Mouse (Mus musculus) left cerebral cortex, postnatal 25 days (tissue): ENCODE data around the gene Zpbp2. TPM values are rescaled to one million over a fixed set of nuclear protein-coding genes. Genes with fewer than 3 reads are reported as not detected.
A peak's percentile ranks its signal among the peaks of the same experiment; 100 is the strongest.

Experiments used
- DNase-seq, 2 experiments: peaks; one replicate each; pipeline ENCODE4 v3.0.0; 2022; ENCODE audit warnings: low spot score in 2 of 2, mixed read lengths in 1 of 2
- intact Hi-C: fragments of 180-260 bp; cut with DNase I; formaldehyde crosslinking; loops from one replicate; pipeline ENCODE4 v1.15.1; 2025
- total RNA-seq, 2 experiments: library from RNA; stranded (reverse); gene quantifications; 2 replicates each; pipeline ENCODE4 v1.2.3; 2021

Gene Zpbp2
- not detected for total RNA-seq

DNA sequence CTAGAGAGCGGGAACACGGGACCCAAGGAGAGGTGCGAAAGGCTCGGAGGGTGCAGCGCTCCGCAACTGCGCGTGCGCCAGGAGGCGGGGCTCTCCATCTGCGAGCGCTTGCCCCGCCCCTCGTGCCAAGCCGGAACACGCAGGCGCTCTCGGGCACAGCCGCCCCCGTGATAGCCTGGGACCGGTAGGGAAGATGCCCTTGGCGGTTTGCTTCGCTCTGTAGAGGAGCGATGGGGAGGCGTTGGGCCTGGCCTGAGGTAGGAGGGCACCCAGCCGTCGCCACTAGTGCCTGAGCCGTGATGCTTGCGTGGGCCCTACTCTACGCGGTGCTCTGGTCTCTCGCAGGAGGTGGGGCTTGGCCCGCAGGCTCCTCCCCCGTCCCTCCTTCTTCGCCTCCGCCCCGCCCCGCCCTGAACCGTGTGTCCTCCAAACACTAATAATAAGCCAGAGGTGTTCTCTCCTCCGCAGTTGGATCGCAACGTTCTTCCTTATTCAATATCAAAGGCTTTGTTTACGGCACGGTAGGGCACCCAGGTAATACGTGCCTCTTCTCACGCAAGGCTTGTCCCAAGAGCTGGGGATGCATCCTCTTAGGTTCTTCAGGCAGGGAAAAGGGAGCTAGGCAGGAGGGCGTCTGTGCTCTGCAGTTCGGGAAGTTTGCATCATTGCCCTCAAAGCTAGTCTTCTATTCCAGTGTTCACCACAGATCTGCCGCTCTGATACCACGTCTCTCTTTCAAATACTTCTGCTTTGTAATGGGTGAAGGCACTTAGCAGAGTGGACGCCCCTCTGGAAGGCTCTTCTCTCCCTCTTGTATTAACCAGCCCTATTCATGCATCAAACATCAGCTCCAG is at the start of gene Zpbp2:
TSS of gene Zpbp2 (plus strand) at position 123 of the 854 bp plus-strand sequence.
- intact Hi-C loops, result loop anchor here (2.0 kb wide), 1 partner anchor 36 kb away; the partner anchor contains the start of gene Ormdl3
- peak; percentile 94 for DNase-seq

DNA sequence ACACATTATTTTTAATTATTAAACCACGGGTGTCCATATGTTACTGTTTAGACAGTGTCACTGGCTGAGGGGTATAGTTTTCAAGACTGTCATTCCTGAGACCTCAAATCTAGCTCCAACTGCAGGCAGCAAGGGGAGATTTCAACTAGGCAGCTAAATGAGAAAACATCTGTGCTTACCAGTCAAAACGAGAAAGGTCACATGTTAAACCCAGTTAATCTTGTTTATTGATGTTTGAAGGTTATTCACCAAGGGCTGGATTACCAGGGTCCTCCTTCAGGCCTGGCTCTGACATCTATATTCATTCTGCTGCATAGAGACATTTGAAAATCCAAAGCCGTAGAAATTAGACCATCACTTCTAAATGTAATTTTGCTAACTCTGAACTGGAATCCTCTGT is 46.0 kb upstream of the Zpbp2 start:
- intact Hi-C loops, result no loop called here
- no peak for DNase-seq

DNA sequence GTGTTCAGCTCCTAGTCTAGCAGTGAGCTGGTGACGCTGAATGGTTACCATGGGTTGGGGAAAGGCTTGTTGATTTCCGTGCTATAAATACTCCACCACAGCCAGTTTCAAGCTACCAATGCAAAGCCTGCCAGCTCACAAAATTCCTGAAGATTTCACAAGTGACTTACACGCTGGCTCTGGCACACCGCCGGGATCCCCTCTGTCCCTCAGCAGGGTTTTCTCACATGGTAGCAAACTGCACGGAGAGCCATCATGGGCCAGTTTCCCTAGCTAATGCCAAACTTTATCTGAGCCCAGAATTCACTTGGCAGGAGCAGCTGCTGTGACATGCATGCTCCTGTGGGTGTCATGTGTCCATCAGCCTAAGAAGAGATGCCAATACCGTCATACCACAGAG is 41.5 kb upstream of the Zpbp2 start:
- intact Hi-C loops, result no loop called here

DNA sequence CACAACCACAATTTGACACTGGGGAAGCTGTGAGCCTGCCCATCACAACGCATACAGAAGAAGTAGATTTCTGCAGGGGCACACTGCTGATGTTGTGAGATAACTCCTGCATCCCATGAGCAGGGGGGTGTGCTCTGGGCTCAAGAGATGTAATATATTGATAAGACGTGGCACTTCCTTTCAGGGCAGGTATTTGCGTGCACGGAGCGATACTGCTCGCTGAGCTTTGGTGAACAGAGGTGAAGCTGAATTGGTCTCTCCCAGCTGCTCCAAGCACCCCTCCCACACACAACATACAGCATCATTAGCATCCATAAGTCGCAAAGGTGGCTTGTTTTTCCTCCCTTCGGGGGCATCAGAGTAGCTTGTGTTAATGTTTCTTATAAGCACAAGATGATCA is 40.8 kb upstream of the Zpbp2 start:
- intact Hi-C loops, result no loop called here
- DNase-seq, result no peak

More for the DNA sequence above, 41.5 kb upstream of the Zpbp2 start:
- DNase-seq, result peak; percentile 34 to 43

DNA sequence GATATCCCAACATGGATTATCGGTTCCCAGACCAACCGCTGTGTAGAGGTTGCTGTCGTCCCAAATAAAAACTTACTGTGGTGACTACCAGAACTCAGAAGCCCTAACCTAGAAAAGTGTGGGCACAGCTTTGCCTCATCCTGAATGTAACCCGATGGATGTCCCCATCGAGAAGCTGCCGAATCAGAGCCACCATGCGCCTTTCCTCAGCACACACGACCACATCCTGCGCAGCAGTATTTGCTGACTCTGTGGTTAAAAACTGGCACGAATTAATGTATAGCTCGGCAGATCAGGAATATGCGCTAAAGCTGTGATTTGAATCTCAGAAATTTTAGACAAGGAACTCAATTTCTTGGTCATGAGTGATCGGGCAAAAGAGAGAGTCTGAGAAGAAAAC is 38.0 kb upstream of the Zpbp2 start:
- DNase-seq, result no peak
- intact Hi-C loops, result no loop called here

DNA sequence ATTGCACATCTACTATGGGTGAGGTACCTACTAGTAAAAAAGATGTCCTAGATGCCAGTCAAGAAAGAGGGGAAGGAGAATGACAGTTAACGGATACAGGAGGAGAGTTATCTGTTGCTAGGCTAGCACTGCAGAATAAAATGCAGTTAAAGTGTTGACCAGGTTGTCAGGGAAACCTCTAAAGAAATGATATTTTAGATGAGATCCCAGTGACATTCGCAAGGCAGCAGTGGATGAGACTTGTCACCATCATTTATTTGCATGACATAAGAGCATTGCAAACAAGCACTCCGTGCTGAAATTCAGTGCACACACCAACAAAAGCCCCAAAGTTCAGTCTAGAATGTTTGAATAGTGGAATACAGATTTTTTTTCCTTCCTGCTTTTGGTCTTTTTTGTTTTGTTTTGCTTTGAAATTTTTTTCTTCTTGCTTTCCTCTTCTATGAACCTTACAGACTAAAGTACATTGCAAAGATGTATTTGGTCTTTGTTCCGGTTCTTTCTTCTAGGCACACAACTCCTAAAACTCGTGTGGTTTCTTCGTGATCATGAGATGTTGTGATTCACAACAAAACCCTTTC is 37.5 kb upstream of the Zpbp2 start:
- DNase-seq, result no peak
- intact Hi-C loops, result no loop called here

GRCm38 (mm10) chr11:98520468-98520867 is 30.4 kb upstream of the Zpbp2 start:
- intact Hi-C loops, result no loop called here
- DNase-seq, result no peak

DNA sequence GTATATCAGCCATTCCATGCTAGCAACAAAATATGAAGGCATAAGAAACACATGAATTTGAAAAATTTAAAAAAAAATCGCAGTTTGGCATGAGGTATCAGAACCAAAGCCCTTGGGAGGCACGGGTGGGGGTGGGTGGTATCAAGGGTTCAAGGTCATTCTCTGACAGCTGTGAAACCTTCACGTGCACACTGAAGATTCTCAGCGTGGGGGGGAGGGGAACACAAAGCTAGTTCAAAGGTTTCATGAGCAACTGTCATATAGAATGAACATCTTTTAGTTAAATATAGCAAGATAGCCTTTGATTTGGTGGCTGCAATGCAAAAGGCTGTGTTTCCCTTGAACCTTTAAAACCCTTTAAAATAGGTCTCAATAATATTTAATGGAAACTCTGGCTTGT is 25.8 kb upstream of the Zpbp2 start:
- intact Hi-C loops, result no loop called here
- no peak for DNase-seq

- intact Hi-C loops, result no loop called here
- no peak for DNase-seq
Measured at GRCm38 (mm10) chr11:98526824-98527461, 24.0 kb upstream of the Zpbp2 start.

DNA sequence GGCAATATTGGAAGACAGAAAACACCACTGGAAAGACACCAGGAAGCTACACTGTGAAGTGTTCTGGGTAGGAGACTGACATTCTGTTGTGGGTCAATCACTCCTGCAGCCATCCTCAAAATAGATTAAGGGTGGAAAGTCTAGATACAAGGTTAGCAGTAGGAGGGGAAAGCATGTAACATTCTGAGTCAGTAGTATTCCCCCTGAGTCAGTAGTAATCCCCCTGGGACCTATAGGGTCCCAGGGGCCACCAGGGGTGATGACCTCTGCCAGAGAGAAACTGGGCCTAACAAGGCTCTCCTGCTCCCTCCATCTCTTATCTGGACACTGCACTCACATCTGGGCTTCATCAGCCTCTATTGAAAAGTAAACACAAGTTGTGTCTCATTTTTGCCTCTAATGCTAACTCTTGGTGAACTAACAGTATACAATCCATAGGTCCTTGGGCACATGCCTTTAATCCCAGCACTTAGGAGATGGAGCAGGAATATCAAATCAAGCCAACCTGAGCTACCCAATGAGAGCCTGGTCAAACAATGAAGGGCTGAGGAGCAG is 13.3 kb upstream of the Zpbp2 start:
- intact Hi-C loops, result no loop called here
- DNase-seq, result no peak

DNA sequence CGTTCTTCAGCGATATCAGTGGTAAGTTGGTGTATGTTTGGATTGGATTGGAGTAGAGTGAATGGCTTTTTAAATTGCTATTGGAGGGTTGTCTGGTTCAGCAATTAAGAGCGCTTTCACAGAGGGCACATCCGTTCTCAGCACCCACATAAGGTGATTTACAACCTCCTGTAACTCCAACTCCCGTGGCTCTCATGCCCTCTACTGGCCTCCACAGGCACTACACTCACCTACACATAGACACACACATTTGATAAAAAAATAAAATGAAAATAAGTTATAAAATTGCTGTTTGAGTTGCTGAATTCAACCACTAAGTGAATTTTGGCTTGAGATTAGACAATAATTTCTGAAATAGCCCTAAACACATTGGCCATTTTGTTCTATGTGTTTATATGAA is 10.6 kb upstream of the Zpbp2 start:
- intact Hi-C loops, result no loop called here
- DNase-seq, result no peak

DNA sequence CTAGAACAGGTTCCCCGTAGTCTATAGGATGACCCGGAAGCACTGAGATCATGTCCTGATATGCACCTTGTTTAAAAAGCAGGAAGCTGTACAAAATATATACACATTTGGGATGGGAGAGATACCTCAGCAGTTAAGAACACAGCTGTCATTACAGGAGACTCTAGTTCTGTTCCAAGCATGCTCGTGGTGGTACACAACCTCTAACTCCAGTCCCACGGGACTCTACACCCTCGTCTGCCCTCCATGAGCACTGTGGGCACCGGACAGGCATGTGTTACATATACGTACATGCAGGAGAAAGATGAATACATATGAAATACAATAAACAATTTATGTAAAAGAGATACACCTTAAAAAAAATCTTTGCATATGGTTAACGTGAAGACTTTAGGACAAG is 8.3 kb upstream of the Zpbp2 start:
- DNase-seq, result no peak
- intact Hi-C loops, result no loop called here

- intact Hi-C loops, result no loop called here
Measured at GRCm38 (mm10) chr11:98543414-98543813, 7.5 kb upstream of the Zpbp2 start.

DNA sequence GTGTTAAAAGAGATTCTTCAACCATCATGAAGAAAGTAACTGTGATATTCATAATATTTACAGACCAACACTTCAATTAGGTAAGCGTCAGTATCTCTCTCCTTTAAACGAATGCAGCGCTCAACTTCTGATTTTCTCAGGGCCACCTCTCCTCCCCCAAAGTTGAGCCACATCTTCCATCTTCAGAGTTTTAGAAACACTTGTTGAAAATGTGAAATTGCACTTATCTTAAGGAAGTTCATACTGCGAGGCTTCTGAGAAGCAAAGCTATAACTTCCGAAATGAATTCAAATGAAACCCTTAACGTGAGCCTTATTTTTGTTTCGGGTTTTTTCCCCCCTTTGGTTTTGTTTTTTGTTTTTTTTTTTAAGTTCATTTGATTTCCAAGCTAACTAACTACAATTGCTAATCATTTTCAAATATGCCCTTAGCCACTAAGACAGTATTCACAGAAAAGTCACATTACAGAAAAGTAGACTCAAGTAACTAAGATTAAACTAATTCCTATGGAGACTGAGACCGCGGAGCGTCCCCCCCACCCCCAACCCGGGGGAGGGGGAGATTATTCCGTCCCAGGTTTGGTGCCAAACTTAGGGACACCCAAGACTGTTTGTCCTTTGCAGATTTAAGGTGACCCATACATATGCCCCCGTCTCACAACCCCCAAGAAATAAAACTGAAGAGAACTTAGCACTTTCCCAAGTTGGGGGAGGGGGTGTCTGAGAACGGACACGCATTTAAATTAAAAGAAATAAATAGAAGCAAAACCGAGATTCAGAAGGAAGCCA is 5.8 kb upstream of the Zpbp2 start:
- intact Hi-C loops, result no loop called here

More at GRCm38 (mm10) chr11:98543414-98543813, 7.5 kb upstream of the Zpbp2 start:
- DNase-seq, result no peak

DNA sequence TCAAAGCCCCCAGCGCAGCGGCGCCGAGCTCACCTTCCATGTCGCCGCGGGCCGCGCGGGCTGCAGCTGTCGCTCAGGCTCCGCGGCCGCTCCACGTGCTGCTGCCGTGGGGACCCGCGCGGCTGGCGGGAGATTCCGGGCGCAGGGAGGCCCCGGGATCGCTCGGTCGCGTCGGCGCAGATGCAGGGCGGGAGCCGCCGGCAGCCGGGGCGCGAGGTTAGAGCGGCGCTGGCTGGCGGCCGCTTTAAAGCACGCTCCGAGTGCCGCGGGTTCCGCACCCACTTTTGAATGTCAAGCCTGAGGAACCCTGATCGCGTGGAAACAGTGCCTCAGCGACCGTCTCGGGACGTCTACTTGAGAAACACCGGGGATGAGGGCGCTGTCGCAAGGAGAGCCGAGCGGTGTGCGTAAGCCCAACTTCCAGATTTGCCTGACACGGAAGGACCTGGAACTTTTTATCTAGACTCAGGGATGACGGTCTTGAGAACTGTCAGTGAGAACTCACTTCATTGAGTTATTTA is 5.1 kb upstream of the Zpbp2 start, which contains the start of gene Ikzf3:
TSS of gene Ikzf3 (minus strand) at position 321 of the 521 bp plus-strand sequence.
- intact Hi-C loops, result no loop called here
- peak; percentile 12 for DNase-seq

More for the DNA sequence above, 5.8 kb upstream of the Zpbp2 start:
- DNase-seq, result no peak

DNA sequence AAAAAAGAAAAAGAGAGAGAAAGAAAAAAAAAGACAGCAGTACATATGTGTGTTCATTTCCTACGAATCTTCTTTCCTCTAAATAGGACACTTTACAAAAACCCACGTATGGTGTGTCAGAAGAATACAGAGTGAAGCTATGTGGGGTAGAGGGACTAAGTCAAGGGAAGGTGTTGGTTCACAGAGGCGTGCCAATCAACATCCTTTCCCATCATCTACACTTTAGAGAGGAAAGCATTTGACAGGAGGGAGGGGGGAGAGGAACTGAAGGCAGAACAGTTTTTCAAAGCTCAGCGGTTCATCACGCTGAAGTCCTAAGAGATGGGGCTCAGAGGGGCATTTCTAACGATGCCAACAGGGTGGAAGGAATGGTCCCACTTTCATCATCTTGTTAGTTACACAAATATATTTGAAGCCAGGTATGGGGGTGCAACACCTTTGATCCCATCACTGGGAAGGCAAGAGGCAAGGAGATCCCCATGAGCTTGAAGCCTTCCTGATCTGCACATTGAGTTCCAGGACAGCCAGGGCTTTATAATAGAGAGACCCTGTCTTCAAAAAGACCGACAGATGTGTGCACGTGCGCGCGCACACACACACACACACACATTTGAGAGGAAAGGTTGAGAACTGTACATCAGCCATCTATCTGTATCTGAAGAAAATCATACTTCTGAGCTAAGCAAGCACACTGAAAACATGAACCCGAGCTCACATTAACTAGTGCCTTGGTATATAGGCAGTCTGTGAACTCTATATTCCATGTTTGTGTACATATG is 4.2 kb upstream of the Zpbp2 start:
- intact Hi-C loops, result no loop called here
- DNase-seq, result no peak

DNA sequence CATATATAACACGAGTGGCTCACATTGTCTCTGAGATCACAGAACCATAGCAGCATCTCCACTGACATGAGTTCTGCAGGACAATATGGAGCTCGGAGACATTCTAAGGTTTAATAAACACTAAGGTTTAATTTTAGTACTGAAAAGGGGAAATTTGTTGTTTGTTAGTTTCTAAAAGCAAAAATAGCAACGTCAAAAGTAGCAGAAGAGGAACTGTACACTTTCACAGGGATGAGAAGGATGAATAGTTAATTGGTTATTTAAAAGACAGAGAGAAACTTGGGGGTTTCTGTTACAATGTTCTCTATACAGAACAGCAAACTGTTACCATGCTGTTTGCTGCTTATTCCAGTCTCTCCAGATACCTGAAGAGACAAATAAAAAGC is 3.6 kb upstream of the Zpbp2 start:
- DNase-seq, result no peak
- intact Hi-C loops, result no loop called here

DNA sequence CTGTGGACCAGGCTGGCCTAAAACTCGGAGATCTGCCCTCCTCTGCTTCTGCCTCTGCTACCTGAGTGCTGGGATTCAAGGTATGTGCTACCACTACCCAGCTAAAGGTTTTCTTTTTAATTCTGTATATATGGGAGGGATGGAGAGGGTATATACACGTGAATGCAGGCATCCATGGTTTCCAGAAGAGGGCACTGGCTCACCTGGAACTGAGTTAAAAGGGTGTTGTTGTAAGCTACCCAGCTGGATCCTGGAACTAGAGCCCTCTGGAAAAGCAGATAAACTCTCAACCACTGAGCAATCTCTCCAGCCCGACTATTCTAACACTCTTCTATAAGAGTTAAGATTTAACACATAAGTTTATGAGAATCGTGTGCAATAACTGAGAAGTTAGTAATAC is 1.5 kb upstream of the Zpbp2 start:
- DNase-seq, result no peak
- intact Hi-C loops, result no loop called here
